Mouse (Mus musculus) lung, adult 18-20 months (tissue): Measurements from ENCODE around the gene Kif13a.

Experiments
- DNase-seq, 2 experiments: peaks; one replicate each; pipeline ENCODE4 v3.0.0; 2022; ENCODE audit warnings: mixed read lengths in 2 of 2

Gene Kif13a

DNA sequence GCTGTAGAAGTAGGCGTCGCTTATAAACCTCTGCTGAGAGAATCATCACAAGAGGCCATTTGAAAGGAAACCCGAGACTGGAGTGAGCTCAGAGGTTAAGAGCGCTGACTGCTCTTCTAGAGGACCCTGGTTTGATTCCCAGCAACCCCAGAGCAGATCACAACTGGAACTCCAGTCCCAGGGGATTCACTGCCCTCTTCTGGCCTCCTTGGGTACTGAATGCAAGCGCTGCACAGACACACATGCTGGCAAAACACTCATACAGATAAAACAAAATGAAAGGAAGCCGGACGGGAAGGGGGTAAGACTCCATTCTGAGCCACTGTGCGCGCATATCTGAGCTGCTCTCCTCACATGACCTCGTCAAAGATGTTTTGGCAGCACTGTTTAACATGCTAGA, 94.9 kb downstream of the Kif13a start:
- no peak for DNase-seq

- no peak for DNase-seq
These were observed 96.1 kb downstream of the Kif13a start for GRCm38 (mm10) chr13:46833586-46833985.

DNA sequence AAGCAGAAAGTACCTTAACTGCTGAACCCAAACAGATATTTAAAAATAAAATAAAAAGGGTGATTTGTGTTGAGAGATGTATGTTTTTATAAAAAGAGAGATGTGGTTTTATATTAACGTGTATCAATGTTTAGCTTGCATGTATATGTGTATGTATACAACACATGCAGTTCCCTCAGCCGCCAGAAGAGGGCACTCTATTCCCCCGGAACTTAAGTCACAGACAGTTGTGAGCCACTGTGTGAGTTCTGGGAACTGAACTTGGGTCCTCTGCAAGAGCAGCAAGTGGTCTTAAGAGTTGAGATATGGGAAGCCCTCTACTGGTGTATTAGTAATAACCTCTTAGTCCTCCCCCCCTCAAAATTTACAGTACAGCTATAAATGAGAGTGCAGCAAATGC, 96.7 kb downstream of the Kif13a start:
- DNase-seq = peak in 1 of 2 experiments; percentile 16

DNA sequence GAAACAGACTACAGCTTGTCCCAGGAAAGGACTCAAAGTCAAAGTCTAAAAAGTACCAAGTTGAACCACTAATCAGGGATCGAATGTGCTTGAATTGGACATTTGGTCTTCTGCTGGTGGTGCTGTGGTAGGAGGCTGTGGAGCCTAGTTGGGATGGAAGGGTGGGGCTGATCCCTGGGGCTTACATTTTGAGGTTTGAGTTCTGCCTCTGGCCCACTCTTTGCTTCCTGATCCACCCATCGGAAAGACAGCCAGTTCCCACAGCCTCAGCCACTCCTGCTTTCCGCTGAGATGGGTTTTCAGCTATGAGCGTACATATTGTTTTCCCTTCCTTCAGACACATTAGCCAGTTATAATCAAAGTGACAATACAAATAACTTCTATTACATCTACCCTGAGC, 106.4 kb downstream of the Kif13a start:
- no peak for DNase-seq

DNA sequence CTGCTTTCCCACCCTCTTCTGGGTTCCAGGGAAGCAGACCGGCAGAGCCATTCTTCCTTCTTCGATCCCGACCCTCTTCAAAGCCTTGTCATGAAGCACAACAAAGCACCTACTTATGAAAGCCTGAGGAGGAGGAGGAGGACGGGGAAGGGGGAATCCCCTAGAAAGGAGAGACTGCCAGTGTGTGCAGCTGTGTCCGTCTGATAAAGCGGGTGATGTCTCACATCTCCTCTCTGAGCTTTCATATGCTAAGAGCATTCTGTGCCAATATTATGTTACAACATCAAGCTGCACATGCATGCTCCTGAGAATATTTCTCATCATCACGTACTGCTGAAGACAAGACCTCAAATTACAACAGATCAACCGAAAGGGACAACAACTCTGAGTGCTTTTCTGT, 107.5 kb downstream of the Kif13a start:
- DNase-seq = no peak

DNA sequence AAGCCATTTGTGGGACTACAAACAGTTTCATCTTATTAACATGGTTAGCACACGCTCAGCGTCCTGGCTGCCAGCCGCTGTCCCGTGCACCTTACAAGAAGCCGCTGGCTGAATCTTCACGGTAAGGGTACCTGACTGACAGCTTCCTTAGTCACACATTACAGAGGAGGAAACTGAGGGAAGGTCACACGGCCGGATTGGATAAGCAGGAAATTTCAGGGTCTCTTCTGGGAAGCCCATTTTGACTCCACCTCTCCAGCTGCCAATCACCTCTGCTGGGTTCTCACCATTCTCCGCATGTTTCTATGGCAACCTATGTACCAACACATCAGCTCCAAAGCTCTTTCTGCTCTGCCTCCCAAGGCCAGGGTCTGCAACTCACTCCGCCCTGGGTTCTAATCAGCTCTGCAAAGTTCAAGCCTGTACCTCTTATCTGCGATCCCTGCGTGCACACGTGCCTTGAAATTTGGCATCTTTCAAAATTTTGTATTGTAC, 109.9 kb downstream of the Kif13a start:
- DNase-seq = no peak

- no peak for DNase-seq
These were observed 110.4 kb downstream of the Kif13a start for GRCm38 (mm10) chr13:46819202-46819728.

DNA sequence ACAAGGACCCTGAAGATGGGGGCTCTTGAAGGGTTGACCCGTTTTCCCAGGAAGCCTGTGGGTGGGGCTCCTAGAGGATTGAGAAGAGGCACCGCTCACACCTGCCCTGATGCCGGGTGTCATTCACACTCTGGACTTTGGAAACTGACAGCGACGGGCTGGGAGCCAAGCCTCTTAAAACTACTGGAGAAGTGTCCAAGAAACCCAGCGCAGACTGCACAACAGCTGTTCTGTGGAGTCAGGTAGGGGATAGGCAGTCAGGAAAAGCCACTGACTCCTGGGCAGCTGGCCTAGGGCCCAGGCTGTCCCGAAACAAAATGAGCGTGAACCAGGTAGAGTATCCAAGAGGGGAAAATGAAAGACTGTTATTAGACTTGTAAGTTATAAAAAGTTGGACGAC, 111.3 kb downstream of the Kif13a start:
- peak; percentile 15 to 28 for DNase-seq

DNA sequence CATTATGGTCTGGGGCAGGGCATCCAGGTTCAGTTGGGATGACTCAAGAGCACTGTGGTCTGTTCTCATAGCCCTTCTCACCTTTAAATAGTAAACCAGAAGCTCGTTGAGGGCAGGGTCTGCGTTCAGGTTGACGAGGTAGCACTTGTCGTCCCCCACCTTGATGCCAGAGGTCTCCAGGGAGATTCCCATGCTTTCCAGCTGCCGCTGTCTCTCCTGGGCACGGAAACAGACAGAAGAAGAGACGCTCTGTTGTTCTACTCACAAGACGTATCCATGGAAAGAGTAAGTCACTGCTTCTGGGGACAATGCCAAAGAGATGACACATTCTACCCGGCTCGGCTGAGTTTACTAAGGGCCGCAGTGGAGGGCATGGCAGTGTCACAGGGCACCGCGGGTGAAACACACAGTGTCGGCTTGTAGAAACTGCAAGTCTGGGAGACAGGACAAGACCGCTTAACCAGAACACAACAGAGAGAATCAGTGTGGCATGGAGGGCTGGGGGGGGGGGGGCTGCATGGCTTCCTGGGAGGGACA, 117.0 kb downstream of the Kif13a start:
- peak in 1 of 2 experiments; percentile 5 for DNase-seq

DNA sequence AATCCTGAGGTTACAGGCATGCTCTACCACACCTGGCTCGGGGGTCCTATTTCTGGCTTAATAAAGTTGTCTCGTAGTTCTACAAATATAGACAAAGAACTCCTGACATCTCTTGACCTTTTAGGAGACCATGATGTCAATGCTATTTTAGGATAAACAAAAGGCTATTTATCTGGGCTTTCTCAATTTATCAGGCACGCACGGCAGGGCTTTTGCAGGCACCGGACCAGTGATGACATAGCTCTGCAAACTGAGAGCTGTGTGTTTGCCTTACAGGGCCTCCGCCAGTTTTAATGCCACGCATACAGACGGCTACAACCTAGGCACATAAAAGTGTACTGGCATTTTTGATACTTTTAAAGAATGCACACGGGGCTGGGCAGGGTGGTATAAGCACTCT, 118.0 kb downstream of the Kif13a start:
- DNase-seq = no peak

GRCm38 (mm10) chr13:46810613-46811012, 119.1 kb downstream of the Kif13a start:
- DNase-seq = no peak

DNA sequence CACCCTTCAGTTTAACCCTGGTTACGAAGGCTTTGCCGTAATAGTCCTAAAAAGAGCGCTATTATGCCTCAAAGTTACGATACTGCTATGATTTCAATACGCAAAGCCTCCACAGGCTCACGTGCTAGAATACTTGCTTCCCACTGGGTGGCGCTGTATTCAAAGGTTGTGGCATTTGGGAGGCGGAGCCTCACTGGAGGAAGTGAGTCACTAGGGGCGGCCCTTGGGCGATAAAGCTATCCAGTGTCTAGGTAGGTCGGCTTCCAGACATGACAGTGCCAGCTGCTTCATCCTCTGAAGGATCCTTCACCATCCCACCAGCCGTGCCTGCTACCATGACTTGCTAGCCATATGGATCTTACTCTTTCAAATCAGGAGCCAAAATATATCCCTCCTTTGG, 119.6 kb downstream of the Kif13a start:
- DNase-seq = peak; percentile 36 to 66

GRCm38 (mm10) chr13:46807901-46808300, 121.8 kb downstream of the Kif13a start:
- no peak for DNase-seq

DNA sequence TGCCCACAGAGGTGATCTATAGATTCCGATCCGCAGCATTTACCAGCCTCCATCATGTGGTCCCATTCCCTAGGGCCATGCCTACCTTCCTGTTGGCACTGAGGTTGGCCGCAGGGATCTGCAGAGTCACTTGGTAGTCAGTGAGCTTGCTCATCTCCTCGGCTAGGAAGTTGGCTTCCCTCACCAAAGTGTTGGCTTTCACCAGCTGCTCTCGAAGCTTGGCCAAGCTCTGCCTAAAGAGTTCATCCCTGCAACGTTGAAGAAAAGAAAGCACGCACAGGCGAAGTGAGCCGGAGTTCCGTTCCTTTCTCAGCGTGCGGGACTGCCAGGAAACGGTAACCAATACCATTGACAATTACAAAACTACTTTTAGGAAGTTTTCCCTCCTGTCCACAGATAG, 128.5 kb downstream of the Kif13a start:
- no peak for DNase-seq

GRCm38 (mm10) chr13:46798156-46798555, 131.5 kb downstream of the Kif13a start:
- DNase-seq = peak; percentile 33 to 42

GRCm38 (mm10) chr13:46796381-46796780, 133.3 kb downstream of the Kif13a start:
- no peak for DNase-seq

DNA sequence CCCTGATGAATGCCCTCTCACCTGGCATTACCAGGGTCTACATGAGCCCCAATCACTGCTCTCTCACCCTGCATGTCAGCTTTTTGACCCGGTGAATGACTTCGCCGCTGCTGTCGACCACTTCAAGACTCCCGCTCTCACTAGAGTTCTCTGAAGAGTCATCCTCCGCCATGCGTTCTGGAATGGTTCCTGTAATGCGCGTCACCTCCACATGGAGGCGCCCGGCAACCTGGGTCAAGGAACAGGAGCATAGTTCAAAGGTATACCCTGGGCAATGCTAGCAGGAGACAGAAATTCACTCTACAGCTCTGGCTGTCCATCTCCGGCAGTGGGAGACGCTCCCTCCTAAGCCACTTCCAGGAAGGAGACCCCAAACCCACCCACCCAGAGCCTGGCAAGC, 135.8 kb downstream of the Kif13a start:
- no peak for DNase-seq

- peak in 1 of 2 experiments; percentile 32 for DNase-seq
These were observed 141.2 kb downstream of the Kif13a start for GRCm38 (mm10) chr13:46788452-46788851.

DNA sequence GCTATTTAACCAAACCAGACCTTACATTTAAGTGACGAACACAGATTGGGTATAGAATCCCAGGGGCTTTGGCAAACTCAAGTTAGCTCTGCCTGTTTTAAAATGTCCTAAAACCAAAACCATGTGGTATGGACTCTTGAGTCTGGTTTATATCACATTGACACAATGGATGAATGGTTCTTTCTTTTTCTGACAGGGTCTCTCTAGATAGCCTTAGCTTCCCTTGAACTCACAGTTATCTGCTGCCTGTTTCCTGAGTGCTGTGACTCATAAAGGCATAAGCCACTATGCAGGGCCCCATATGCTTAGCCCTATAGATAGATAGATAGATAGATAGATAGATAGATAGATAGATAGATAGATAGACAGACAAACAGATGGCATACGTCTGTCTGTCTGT, 142.8 kb downstream of the Kif13a start:
- no peak for DNase-seq

- DNase-seq = no peak
These were observed 143.6 kb downstream of the Kif13a start for GRCm38 (mm10) chr13:46786064-46786561.

DNA sequence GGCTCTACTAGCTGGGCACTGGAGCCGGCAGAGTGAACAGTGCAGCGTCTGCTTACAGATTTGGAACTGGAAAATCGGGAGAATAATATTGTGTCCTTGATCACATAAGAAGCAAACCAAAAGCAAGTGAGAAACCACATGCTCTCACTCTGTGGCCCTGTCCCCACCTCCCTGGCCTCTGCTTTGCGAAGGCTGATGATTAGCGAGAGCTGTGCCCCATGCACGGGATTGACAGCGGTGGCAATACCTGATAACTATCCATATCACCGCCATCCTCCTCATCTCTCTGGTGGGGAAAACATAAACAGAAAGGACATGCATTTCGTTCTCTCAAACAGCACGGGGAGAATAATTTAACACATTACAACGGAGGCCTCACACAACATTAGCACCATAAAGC, 149.3 kb downstream of the Kif13a start:
- no peak for DNase-seq

DNA sequence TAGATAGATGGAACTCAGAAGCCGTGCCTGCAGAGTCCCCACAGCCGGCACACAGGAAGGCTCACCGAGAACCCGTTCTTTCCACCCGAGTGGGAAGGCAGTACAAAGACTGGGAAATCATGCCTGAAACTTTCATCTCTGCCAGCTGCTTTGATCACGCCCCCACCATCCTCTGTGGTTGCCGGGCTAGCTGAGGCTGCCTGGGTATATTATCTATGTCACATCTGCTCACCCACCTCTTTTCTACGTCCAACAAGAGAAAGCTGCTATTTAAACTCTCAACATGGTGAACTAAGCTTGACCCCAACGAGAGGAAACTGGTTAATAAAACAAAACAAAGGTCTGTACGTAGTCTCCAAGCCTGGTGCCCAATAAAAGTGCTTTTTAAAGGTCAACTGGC, 149.8 kb downstream of the Kif13a start:
- no peak for DNase-seq

GRCm38 (mm10) chr13:46777461-46777860, 152.2 kb downstream of the Kif13a start:
- no peak for DNase-seq

GRCm38 (mm10) chr13:46776636-46777305, 152.9 kb downstream of the Kif13a start:
- peak in 1 of 2 experiments; percentile 20 for DNase-seq
